Mouse (Mus musculus): ENCODE results near the gene Gpr149.
A peak's percentile ranks its signal among the peaks of the same experiment; 100 is the strongest.

Gene Gpr149

DNA sequence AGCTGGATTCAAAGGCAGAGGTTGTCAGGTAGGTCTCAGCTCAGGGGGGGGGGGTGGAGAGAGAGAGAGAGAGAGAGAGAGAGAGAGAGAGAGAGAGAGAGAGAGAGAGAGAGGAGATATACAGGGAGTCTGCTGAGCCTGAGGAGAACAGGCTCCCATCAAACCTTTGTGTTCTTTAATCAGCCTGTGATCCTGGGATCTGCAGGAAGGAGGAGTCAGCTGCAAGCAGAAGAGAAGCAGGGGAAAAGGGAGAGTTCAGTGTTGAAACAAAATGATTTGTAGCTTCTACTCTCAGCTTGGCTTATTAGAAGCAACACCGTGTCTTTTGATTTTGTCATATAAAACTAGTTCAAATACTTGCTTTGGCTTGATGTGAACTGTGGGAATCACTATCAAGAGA is at the start of gene Gpr149:
Gene Gpr149, minus strand, starts transcription at position 168 of the 400 bp plus-strand sequence.
- DNase-seq: no peak

DNA sequence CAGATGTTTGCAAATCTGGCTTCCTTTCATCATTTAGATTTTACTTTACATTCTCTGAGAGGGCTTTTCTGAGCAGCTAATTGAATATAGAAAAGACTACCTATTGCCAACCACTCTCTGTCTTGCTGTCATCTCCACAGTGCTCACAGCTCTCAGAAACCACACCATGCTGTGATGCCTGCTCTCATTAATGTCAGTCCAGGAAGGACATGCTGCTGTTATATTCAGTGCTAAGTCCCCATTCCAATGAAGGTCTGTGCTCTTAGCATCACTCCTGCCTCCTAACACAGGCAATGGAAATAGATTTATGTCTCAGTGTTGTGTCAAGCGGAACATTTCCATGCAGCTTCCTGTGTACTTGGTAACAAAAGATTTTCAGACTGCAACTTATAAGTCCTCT is 45.6 kb upstream of the Gpr149 start:
- DNase-seq: no peak

DNA sequence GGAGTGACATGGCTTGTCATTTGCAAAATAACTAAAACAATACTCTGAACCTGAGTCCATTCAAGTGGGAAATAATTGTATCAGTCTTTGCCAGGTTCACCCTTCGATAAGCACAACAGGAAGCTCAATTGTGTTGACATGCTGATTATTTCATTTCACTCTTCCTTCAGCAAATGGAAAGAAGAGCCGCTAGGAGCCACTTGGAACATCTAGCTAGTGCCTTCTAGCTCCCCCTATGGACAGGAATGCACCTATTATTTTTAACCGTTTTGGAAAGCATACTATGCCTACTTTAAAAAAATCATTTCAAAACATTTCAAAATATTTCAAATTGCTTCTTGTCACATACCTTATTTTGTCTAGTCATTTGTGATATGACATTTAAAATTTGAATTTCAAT is 5.9 kb upstream of the Gpr149 start:
- no peak for DNase-seq

DNA sequence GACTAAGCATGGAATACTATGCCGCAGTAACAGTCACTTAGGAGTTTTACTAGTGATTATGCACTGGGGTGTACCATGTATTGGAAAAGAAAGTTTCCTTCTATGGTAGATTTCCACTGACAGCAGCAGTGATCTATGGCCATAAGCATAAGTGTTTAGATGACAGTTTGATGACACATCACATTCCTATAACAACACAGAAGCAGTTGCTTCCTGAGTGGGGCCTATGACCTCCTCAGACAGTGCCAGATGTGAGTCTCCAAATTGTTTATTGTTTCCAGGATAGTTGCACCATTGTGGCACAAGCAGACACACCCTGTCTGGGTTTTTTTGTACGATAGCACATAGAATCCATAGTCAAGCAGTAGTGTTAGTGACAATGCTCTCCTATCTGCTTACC is 991 bp upstream of the Gpr149 start:
- DNase-seq: no peak

DNA sequence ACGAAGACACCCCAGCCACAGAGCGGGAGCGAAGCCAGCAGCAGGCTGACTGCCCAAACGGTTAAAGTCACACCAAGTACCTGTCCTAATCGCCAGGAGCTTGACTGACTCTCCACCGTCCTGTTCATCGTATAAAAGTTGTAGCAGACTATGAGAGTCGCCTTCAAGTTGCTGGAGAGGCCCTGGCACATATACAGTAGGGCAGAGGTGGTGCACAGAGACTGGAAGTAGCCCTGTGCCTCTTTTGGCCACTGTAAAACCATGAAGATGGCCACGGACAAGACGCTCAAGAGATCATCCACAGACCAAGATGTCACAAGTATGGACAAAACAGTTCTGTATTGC is 921 bp downstream of the Gpr149 start:
- no peak for DNase-seq

DNA sequence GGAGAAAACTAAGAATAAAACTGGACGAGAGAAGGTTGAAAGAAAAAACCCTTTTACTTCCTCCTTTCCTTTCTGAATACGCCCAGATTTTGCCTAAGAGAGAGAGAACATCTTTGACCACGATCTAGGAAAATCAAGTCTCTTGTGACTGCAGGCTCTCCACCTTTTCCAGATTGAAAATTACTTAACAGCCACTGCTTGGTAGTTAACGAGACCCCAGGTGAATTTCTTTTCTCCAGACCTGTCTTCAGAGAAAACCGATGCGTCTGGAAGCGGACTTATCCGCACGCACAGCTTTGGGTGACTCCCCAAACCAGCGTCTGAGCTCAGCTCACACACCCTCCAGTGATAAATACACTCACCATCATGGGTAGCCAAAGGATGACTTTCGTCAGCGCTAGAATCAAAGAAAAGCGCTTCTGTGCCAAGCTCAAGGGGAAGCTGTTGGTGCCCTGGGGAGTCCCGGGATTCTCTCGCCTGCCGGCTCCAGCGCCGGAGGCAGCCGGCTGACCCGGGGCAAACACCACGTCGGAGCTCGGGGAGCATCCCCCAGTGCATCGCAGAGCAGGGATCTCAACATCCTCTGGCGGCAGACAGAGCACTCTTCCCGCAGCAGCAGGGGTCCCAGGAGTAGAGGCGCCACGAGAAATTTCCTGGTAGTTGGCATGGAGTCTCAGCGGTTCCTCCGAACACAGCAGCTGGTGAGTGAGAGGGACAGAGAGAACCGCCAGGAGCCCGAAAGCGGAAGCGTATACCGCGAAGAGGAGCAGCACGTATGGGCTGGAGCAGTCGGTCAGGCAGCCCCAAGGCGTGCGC is 1.5 kb downstream of the Gpr149 start:
- DNase-seq: no peak

DNA sequence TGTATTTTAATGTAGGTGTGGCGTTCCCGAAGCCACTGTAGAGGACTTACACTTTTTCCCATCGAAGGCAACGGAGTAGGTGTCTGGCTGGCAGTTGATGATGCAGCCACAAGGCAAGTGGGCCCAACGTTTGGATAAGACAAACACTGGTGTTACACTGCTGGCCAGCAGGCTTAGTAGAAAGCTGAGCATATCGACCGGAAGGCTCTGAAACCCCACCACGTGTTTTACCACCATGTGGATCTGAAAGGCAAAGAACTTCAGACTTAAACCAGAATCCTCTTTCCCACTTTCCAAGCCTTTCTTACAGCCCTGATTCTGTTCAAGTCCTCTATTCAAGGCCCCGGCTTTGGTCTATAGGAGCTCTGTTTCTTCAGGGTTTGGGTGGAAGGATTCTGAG is 2.5 kb downstream of the Gpr149 start:
- no peak for DNase-seq

DNA sequence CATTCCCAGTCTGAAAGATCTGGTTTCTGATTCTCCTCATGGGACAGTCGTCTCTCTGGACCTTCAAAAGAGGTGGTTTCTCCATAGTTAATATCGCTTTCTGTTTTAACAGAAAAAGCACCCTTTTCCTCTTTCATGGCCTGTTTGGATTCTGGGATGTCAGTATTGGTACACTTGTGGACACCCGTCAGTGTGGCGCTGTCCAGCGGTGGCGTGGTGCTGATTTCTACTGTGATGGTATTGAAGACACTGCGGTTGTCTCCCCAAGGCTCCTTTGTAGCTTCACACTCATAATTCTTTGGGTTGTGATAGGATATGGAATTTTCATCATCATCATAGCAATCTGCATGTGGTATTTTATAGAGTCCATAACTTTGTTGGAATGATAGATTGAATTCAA is 10.1 kb downstream of the Gpr149 start:
- peak; percentile 1 for DNase-seq

DNA sequence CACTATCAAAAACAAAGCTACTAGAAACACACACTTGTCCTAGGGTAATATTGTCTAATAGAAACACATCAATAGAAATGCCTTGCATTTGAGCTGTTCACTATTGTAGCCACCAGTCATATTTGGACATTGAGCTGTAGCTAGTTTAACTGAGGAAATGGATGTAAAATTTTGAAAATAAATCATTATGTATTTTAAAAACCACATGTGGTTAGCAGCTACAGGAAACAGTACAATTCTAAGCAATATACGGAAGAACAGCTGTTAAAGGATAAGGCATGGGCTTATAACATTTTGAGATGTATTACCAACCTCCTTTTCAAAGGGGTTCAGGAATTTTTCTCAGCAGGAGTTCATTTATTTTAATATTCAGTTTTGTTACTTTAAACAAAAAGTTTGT is 19.9 kb downstream of the Gpr149 start:
- DNase-seq: no peak

DNA sequence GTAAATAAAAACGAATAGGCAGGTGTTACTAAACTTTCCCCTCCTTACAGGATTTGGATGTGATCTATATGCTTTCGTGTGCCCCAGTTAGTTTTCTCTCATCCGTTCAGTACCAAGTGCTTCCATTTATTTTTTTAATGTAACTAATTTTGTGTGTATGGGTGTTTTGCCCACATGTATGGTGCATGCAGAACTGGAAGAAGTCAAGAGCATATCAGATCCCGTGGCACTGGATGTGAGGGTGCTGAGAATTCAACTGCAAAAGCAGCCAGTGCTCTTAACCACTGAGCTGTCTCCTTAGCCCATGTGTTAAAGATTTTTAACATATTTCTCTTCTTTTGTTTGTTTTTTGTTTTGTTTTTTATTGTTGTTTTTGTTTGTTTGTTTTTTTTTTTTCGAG is 77.3 kb downstream of the Gpr149 start:
- no peak for DNase-seq

DNA sequence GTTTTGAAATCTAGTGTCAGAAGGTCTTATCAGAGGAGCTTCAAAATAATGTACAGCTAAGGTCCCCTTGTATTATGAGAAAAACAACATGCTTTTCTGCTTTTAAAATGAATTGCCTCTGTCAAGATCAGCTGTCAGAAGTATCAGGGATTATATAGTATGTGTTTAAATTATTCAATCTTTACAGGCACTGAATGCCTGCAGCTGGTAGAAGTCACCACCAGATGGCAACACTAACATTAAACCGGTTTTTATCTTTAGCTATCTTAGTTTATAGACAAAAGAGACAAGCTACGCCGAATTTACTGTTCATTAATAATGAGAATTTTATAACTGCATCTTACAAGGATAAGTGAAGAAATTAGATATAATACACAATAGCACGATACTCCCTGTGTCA is 77.8 kb downstream of the Gpr149 start:
- DNase-seq: peak; percentile 8

DNA sequence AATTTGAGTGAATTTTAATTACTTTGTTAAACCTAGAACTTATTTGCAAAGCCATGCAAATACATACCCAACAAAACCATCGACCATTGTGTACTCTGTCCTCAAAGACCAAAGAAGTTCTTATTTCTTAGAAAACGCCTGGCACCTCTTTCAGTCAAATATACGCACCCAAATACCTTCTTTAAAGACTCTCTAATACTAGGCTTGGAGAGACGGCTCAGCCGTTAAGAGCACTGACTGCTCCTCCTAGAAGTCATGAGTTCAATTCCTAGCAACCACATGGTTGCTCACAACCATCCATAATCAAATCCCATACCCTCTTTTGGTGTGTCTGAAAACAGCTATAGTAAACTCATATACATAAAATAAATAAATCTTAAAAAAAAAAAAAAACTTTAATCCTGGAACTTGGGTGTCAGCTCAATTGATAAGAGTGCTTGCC is 97.7 kb downstream of the Gpr149 start:
- DNase-seq: no peak

DNA sequence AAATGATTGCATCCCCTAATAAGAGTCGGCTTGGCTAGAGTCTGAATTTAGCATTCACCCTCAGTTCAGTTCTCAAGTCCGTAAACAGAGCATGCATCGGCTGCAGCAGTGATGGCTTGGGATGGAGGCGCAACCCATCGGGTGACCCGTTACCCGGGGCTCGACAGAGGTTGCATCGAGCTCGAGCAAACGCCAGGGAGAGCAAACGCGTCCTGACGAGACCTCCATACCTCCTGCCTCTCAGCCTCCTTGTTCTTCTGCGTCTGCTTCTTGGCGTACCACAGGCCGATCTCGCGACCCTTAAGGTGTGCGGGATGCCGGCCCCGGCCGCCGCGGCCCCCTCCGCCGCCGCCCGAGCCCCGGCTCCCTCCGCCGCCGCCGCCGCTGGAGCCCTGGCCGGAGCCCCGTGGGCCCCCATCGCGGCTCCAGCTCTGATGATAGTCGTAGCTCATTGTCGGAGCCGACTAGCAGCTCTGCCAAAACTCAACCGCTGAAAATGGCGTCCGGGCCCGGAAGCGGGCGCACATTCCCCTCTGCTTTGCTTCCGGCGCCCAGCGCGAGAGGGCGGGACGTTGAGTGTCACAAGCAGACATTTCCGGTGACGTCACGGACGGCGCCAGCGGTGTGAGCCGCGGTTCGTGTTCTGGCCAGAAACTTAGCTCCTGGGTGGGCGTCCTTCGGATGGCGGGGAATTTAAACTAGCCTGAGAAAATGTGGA is 98.3 kb downstream of the Gpr149 start, which contains the start of gene Dhx36:
Gene Dhx36, minus strand, starts transcription at position 517 of the 718 bp plus-strand sequence.
- DNase-seq: peak; percentile 98

DNA sequence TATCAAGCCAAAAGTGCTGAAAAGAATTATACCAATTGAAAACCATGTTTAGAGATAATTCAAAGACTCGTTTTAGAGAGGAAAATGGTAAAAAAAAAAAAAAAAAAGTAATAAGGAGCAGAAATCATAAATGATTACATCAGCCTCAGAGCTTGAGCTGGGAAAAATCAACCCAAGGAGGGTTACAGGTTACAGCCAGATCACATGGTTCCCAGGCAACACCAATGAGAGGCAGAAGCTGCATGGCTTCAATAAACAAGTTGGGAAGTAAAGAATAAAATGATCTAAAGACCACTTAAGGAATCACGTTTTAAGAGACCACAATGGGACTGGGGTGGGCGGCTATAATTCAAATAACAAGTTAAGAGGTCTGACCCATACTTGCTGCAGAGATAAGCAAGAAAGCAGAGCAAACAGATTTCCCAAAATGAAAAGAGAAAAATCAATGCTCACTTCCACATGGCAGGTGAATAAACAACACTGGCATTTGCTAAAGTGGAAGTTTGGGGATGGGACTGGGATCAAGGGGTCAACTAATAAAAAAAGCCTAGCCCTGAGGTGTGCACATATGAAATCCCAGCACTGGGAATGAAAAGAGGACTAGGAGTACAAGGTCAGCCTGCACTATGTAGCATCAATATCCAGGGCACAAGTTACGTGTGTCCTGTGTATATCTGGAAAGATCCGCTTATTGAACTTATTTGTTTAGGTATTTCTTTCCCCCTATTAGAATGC is 99.6 kb downstream of the Gpr149 start:
- no peak for DNase-seq

DNA sequence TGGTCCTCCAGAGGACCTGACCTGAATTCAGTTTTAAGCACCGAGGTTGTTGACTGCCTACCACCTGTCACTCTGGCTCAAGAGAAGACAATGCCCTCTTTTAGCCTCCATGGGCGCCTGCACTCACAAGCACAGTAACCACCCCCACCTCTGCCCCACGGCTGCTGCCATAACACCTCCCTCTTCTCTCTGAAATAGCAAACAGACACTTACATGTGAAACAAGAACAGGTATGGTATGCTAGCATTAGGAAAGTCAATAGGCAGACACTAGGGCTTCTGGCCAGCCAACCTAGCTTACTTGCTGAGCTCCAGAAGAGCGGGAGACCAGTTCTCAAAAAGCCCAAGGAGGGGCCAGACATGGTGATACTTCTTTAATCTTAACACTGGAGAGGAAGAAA is 105.6 kb downstream of the Gpr149 start:
- DNase-seq: no peak

DNA sequence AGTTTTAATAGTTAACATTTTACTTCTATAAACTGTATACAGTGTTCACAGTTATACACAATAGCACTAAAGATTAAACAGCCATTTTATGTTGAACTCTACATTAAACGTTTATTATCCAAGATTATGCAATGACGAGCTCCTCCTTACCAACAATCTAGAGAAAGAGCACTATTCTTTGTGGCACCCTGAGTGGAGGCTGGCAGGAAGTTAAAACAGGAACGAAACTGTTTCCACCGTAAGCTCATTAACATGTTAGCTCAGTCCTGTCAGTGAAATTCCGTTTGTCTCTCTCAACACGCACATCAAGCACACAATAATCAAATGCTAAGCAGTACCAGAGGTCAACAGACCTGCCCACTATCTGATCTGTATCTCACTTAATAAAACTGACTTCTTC is 112.4 kb downstream of the Gpr149 start:
- no peak for DNase-seq

DNA sequence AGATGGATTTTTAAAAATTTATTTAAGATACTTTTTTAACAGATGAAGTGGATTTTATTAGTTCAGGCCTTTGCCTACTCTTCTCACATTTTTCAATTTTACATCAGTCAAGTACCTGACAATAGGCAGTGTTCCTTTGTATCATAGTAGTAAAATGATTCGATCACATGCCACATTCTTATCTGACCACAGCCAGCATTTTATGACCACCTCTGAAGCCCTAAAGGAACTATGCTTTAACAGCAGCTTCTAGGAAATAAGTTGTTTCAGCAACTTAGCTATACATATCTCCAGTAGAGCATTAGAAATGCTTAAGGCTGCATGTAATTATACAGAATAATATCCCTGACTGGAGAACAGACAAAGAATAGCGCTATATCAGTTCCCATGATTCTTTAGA is 120.6 kb downstream of the Gpr149 start:
- DNase-seq: no peak
